Mouse (Mus musculus) megakaryocyte, embryonic 14.5 days (primary cell): Measurements from ENCODE around the gene Alpk1. TPM values are rescaled to one million over a fixed set of nuclear protein-coding genes. Genes with fewer than 3 reads are reported as not detected.
A peak's percentile ranks its signal among the peaks of the same experiment; 100 is the strongest.

Experiments
- H3K27me3 ChIP-seq: replicated peaks from 2 replicates; pipeline ENCODE3; 2012; ENCODE audit warnings: inconsistent platforms
- H3K36me3 ChIP-seq: replicated peaks from 2 replicates; pipeline ENCODE3; 2012; ENCODE audit warnings: low read length, inconsistent platforms, mixed read lengths
- H3K4me1 ChIP-seq: 2 replicates; pipeline ENCODE4 v1.6.1; 2012; ENCODE audit warnings: inconsistent platforms
- H3K4me3 ChIP-seq: replicated peaks from 2 replicates; pipeline ENCODE3; 2012; ENCODE audit warnings: moderate library complexity, mild to moderate bottlenecking, inconsistent platforms
- H3K9me3 ChIP-seq: 2 replicates; pipeline ENCODE4 v1.6.1; 2012; ENCODE audit warnings: inconsistent platforms
- FLI1 ChIP-seq: IDR thresholded peaks from 2 replicates; pipeline ENCODE4 v1.6.1; 2012; ENCODE audit warnings: low read length, inconsistent platforms, mixed read lengths
- GATA1 ChIP-seq: IDR thresholded peaks from 3 replicates; pipeline ENCODE4 v1.6.1; 2012; ENCODE audit warnings: mixed read lengths, low read length, inconsistent platforms, borderline replicate concordance
- polyA plus RNA-seq: library from polyadenylated mRNA; stranded (reverse); fragments of >175 nt; gene quantifications from 2 replicates; pipeline ENCODE4 v1.2.3, GENCODE M21; 2012; ENCODE audit warnings: low replicate concordance; ENCODE audit not compliant: insufficient read depth

The Alpk1 gene
- polyA plus RNA-seq, 1 experiment: 0.25 TPM

GRCm38 (mm10) chr3:127745911-127746640, 34.3 kb downstream of the Alpk1 start:
- TF ChIP-seq GATA1: no peak
- TF ChIP-seq FLI1: no peak
- Histone ChIP-seq H3K4me1 (peaks cover 6% of the 10 kb centered on the region; the same call in 1 of the 2 replicates), H3K9me3 (peaks cover 18% of the 10 kb centered on the region), H3K4me3 (no peak overlapping the region), H3K36me3 (peaks cover 3% of the 10 kb centered on the region), H3K27me3 (peaks cover 14% of the 10 kb centered on the region)

DNA sequence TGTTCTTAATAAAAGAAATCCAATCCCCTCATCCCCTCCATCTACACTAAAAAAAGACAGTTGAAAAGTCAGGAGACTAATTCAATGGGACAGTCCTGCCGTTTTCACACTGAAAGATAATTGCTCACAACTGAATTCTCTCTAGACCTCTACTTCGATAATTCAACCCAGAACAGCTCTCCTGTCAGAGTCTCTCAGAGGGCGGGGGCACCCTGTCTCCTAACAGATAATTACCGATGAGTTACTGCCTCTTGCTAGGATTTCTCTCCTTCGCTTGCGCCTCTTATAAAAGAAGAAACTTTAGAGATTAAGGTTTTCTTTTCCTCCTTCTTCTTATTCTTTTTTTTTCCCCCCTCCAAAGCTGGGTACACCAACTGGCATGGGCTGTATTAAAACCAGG, 34.8 kb downstream of the Alpk1 start:
- peaks cover 6% of the 10 kb centered on the region; the same call in 1 of the 2 replicates for H3K4me1 ChIP-seq
- no peak overlapping the region for H3K4me3 ChIP-seq
- peaks cover 3% of the 10 kb centered on the region for H3K36me3 ChIP-seq
- peaks cover 24% of the 10 kb centered on the region for H3K9me3 ChIP-seq
- peaks cover 14% of the 10 kb centered on the region for H3K27me3 ChIP-seq
- TF ChIP-seq FLI1 (no peak), GATA1 (no peak)

- TF ChIP-seq FLI1: no peak
- no peak for TF ChIP-seq GATA1
- peaks cover 24% of the 10 kb centered on the region for H3K9me3 ChIP-seq
- H3K4me3 ChIP-seq: no peak overlapping the region
- H3K4me1 ChIP-seq: no peaks in the 10 kb centered on the region
- peaks cover 3% of the 10 kb centered on the region for H3K36me3 ChIP-seq
- H3K27me3 ChIP-seq: peaks cover 6% of the 10 kb centered on the region
Observed at GRCm38 (mm10) chr3:127743614-127744365, 36.5 kb downstream of the Alpk1 start.

DNA sequence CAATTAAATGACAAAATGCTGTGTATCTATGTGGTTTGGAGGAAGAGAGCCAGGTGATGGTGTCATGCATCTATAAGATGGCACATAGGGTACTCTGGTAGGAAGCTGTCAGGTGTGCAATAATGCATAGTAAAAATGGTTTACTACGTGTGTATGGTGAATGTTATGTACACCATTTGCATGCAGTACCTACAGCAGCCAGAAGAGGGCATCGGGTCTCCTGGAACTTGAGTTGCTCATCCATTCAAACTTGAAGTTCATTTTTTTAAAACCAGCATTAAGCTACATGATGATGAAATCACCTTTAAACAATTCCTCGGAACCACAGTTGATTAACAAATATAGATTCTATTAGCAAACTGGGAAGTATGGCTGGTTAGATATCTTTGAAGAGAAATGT, 38.9 kb downstream of the Alpk1 start:
- peak overlapping the region; percentile 57 for H3K4me3 ChIP-seq
- H3K4me1 ChIP-seq: no peaks in the 10 kb centered on the region
- TF ChIP-seq FLI1 (no peak), GATA1 (no peak)
- H3K9me3 ChIP-seq: peaks cover 16% of the 10 kb centered on the region
- peaks cover 3% of the 10 kb centered on the region for H3K36me3 ChIP-seq
- H3K27me3 ChIP-seq: peaks cover 3% of the 10 kb centered on the region

GRCm38 (mm10) chr3:127737876-127738275, 42.5 kb downstream of the Alpk1 start:
- TF ChIP-seq FLI1 (no peak), GATA1 (no peak)
- H3K4me1 ChIP-seq: no peaks in the 10 kb centered on the region
- peaks cover 16% of the 10 kb centered on the region for H3K9me3 ChIP-seq
- H3K27me3 ChIP-seq: peaks cover 5% of the 10 kb centered on the region
- no peak overlapping the region for H3K4me3 ChIP-seq
- peaks cover 3% of the 10 kb centered on the region for H3K36me3 ChIP-seq

DNA sequence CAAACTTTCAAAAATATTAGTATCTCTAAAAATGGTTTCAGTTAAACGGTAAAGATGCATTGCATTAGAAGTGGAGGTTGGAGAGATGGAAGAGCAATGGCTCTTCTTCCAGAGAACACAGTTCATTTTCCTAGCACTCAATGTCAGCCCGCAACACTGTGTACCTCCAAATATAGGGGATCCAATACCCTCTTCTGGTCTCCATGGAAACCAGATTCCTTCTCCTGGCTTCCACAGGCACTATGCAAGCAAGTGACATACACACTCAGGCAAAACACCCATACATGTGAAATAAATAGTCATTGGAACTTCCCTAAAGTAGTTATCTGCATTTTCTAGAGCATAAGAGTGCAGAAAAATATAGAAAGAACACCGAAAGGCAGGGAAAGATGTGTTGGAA, 44.9 kb downstream of the Alpk1 start:
- Histone ChIP-seq H3K36me3 (no peaks in the 10 kb centered on the region), H3K4me1 (peaks cover 4% of the 10 kb centered on the region), H3K9me3 (no peaks in the 10 kb centered on the region), H3K27me3 (peaks cover 5% of the 10 kb centered on the region), H3K4me3 (no peak overlapping the region)
- TF ChIP-seq FLI1 (no peak), GATA1 (no peak)

DNA sequence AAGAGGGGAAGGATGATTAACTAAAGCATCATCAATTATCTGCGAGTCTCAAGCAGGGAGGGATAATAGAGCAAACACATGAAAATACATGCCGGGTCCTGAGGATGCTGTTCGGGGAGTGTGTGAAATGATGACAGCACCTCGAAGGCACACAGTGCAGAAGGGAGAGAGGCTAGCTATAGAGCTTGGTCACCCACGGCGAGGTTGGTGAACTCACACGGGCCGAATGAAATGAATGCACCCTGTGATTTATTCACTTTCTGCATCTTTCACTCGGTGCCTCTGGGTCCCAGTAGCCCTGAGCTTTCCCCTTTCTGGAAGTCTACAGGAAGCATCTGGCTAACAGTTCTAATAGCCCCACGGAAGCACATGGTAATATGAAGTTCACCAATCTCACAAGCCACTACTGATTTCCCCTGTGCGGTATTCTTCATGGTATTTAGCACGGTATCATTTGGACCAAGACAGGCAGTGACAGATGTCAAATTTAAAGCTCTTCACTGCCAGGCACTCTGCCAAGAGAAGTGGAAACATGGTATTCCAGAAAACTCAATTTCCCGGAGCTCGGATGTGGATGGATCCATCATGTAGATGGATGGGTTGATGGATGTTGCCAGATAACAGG, 50.7 kb downstream of the Alpk1 start:
- H3K36me3 ChIP-seq: peaks cover 3% of the 10 kb centered on the region
- TF ChIP-seq GATA1: no peak
- no peak for TF ChIP-seq FLI1
- peaks cover 4% of the 10 kb centered on the region for H3K4me1 ChIP-seq
- no peaks in the 10 kb centered on the region for H3K9me3 ChIP-seq
- peaks cover 6% of the 10 kb centered on the region for H3K27me3 ChIP-seq
- no peak overlapping the region for H3K4me3 ChIP-seq

DNA sequence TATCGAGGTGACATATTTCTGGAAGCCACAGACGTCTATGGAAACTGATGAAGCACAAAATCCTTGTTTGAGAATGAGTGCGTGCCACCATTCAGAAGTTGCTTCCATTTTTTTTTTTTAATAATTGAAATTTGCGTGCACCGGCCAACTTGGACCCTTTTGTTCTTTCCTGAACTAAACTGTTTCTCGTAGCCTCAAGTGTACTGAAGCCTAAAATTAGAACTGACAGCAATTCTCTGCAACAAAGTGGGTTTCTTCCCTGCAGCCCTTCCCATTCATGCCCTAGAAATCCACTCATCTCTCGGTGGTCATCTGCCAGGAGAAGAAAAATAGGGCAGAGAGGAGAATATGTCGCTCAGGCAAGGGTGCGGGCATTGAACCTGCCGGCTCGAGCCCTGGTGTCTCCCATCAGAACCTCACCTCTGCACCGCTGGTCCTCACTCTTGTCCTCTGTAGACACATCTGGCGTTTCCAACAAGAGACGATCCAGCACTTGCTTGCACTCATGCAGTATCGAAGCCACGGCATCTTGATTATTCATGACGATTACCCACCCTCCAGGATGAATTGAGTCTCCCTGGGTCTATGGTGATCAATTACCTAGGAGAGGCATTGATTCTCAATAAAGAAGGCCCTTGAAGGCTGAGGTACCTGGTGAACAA, 51.3 kb downstream of the Alpk1 start:
- TF ChIP-seq FLI1: no peak
- TF ChIP-seq GATA1: no peak
- Histone ChIP-seq H3K4me3 (no peak overlapping the region), H3K36me3 (peaks cover 3% of the 10 kb centered on the region), H3K4me1 (peaks cover 4% of the 10 kb centered on the region), H3K9me3 (no peaks in the 10 kb centered on the region), H3K27me3 (peaks cover 4% of the 10 kb centered on the region)

DNA sequence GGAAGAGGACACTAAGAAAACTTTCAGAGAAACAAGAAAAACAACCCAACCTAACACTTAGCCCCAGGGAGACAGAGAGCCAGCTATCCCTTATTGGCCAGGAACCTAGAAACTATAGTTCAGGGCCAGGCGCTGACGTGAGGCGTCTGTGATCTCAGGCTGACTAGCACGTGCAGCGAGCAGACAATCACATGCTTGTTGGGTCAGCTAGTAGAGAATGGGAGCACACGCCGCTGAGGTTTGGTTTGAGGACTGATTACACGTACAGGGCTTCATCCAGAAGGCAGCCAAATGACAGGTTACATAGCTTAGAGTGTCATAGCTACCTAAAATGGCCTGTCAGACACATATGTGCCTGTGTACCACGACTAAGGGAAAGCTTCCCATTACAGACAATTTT, 52.3 kb downstream of the Alpk1 start:
- Histone ChIP-seq H3K36me3 (peaks cover 3% of the 10 kb centered on the region), H3K4me3 (no peak overlapping the region), H3K4me1 (peaks cover 4% of the 10 kb centered on the region), H3K27me3 (peaks cover 2% of the 10 kb centered on the region), H3K9me3 (no peaks in the 10 kb centered on the region)
- TF ChIP-seq FLI1 (no peak), GATA1 (no peak)
